Mouse (Mus musculus): ENCODE measurements around the gene Bmt2.

DNA sequence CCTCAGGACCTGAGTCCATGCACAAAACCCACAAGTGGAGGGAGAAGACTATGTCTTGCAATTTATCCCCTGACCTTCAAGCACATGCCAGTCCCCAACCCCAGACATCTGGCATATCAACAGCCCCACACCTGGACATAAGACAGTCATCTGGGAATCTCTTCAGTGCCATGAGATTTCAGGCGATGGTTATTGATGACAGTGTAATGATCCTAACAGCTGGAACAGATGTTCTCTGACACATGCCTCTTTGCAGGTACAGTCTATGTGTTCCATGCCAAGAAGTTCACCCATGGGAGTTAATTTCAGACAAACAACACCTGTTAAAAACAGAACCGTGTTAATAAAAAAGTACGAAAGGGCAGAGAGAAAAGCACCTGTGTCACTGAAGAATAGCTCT, 64.1 kb downstream of the Bmt2 start:
- TF ChIP-seq CTCF (IDR thresholded peaks at IDR 0.05; ENCODE audit: low read depth, low read length) (no peak), POLR2A (IDR thresholded peaks at IDR 0.05; ENCODE audit: extremely low read depth, insufficient read depth, low read length) (no peak)

All from liver, adult 2 months (tissue).